Mouse (Mus musculus): ENCODE results near the gene Tjp3.
"Not testable (repeated sequence)": the region's sequence is repeated elsewhere in the genome, so short reads cannot be mapped to it uniquely, and the experiment has no call there.

Tjp3 gene

GRCm38 (mm10) chr10:81232580-81233225 is 58.7 kb downstream of the Tjp3 start, which contains the start of gene Zfr2:
TSS of gene Zfr2 (plus strand) at chr10:81233155.
- DNase-seq (ENCODE audit: low read depth, low spot score) = peak; percentile 77

- no peak for DNase-seq (ENCODE audit: low read depth, low spot score)
These were observed 59.9 kb downstream of the Tjp3 start for GRCm38 (mm10) chr10:81231436-81231835.

- peak; percentile 42 for DNase-seq (ENCODE audit: low read depth, low spot score)
These were observed 60.7 kb downstream of the Tjp3 start, which contains the start of gene Atcay for GRCm38 (mm10) chr10:81230438-81231332. TSS of gene Atcay (minus strand) at chr10:81230833.

- DNase-seq (ENCODE audit: low read depth, low spot score) = no peak
These were observed 61.5 kb downstream of the Tjp3 start for GRCm38 (mm10) chr10:81229735-81230437.

GRCm38 (mm10) chr10:81223731-81224130 is 67.7 kb downstream of the Tjp3 start:
- DNase-seq (ENCODE audit: low read depth, low spot score) = not testable (repeated sequence)

All from retina, postnatal 7 days (tissue).